Mouse (Mus musculus): ENCODE data around the gene Map4k3. TPM values are rescaled to one million over a fixed set of nuclear protein-coding genes. Genes with fewer than 3 reads are reported as not detected.

Gene Map4k3
- total RNA-seq, 1 experiment from 2014 or later: 44.8 TPM

- peak; percentile 53 for DNase-seq
These were observed 44.3 kb downstream of the Map4k3 start for GRCm38 (mm10) chr17:80683821-80684576.

- DNase-seq: peak; percentile 55
These were observed 45.2 kb downstream of the Map4k3 start for GRCm38 (mm10) chr17:80683041-80683440.

- DNase-seq: no peak
These were observed 50.1 kb downstream of the Map4k3 start for GRCm38 (mm10) chr17:80678190-80678589.

GRCm38 (mm10) chr17:80676859-80677535 is 51.3 kb downstream of the Map4k3 start:
- no peak for DNase-seq

GRCm38 (mm10) chr17:80676211-80676610 is 52.1 kb downstream of the Map4k3 start:
- no peak for DNase-seq

- DNase-seq: no peak
These were observed 57.9 kb downstream of the Map4k3 start for GRCm38 (mm10) chr17:80670395-80670794.

GRCm38 (mm10) chr17:80663623-80664022 is 64.7 kb downstream of the Map4k3 start:
- no peak for DNase-seq

GRCm38 (mm10) chr17:80662836-80663620 is 65.3 kb downstream of the Map4k3 start:
- no peak for DNase-seq

- DNase-seq: no peak
These were observed 66.4 kb downstream of the Map4k3 start for GRCm38 (mm10) chr17:80661896-80662295.

GRCm38 (mm10) chr17:80660707-80661380 is 67.4 kb downstream of the Map4k3 start:
- no peak for DNase-seq

- no peak for DNase-seq
These were observed 68.1 kb downstream of the Map4k3 start for GRCm38 (mm10) chr17:80660234-80660633.

- no peak for DNase-seq
These were observed 68.5 kb downstream of the Map4k3 start for GRCm38 (mm10) chr17:80659821-80660220.

GRCm38 (mm10) chr17:80654323-80654722 is 74.0 kb downstream of the Map4k3 start:
- DNase-seq: no peak

- DNase-seq: peak; percentile 44
These were observed 75.5 kb downstream of the Map4k3 start for GRCm38 (mm10) chr17:80652740-80653139.

- no peak for DNase-seq
These were observed 81.4 kb downstream of the Map4k3 start for GRCm38 (mm10) chr17:80646843-80647242.

GRCm38 (mm10) chr17:80646131-80646530 is 82.2 kb downstream of the Map4k3 start:
- peak; percentile 86 for DNase-seq

GRCm38 (mm10) chr17:80645694-80646034 is 82.6 kb downstream of the Map4k3 start:
- no peak for DNase-seq

- no peak for DNase-seq
These were observed 83.1 kb downstream of the Map4k3 start for GRCm38 (mm10) chr17:80644983-80645693.

- DNase-seq: peak; percentile 17
These were observed 83.7 kb downstream of the Map4k3 start for GRCm38 (mm10) chr17:80644567-80644966.

GRCm38 (mm10) chr17:80638121-80638520 is 90.2 kb downstream of the Map4k3 start:
- DNase-seq: no peak

- no peak for DNase-seq
These were observed 92.5 kb downstream of the Map4k3 start for GRCm38 (mm10) chr17:80635794-80636193.

GRCm38 (mm10) chr17:80632846-80633245 is 95.4 kb downstream of the Map4k3 start:
- no peak for DNase-seq
